Mouse (Mus musculus) olfactory bulb, adult 2 months (tissue): ENCODE results near the gene Syn3.

ENCODE experiments used
- CTCF ChIP-seq: fragments of 200-500 bp; IDR thresholded peaks from 2 replicates; pipeline ENCODE4 v1.5.1; 2012; ENCODE audit warnings: low read depth, mild to moderate bottlenecking, low read length, moderate library complexity; ENCODE audit not compliant: insufficient read depth
- POLR2A ChIP-seq: fragments of 200-500 bp; IDR thresholded peaks from 2 replicates; pipeline ENCODE4 v1.6.1; 2012; ENCODE audit warnings: mild to moderate bottlenecking, low read depth, low read length, moderate library complexity; ENCODE audit not compliant: insufficient read depth

DNA sequence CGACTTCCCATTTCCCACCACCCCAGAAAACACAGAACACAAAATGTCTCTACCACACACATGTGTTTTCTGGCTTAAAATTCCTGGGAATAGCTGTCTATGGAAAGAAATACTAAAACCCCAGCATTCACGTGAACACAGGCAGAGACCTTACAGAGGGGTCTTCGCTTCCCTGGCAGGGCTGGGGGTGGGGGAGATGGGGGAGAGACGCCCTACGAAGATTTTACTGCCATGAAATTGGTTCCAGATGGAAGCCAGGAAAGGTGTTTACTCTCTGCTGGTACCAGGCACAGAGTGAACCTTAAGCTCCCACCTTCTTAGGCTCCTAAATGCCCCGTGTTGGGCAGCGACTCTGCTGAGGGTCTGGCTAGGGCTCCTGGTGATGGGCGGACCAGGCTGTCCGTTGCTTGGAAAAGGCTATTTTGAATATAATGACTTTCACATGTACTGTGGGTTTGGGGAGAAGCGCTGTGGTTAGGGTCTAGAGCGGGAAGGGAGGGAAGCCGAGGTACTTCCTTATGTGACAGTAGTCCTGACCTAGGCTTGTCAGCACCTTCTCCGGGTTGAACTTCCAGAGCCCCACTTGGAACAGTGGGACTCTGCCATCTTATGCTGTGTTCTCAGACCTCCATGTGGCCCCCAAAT is 203.1 kb downstream of the Syn3 start:
- TF ChIP-seq CTCF = no peak
- no peak for TF ChIP-seq POLR2A
